Mouse (Mus musculus): ENCODE results near the gene Grb14. TPM values are rescaled to one million over a fixed set of nuclear protein-coding genes. Genes with fewer than 3 reads are reported as not detected.

The Grb14 gene
- total RNA-seq (2014; rRNA removed), result 19.9 and 23.4 TPM in 2 replicates
- 29.9 and 40.3 TPM in 2 replicates for polyA plus RNA-seq (2015; fragmentation: Nextera tagmentation; extraction: Ambion mirVana)

DNA sequence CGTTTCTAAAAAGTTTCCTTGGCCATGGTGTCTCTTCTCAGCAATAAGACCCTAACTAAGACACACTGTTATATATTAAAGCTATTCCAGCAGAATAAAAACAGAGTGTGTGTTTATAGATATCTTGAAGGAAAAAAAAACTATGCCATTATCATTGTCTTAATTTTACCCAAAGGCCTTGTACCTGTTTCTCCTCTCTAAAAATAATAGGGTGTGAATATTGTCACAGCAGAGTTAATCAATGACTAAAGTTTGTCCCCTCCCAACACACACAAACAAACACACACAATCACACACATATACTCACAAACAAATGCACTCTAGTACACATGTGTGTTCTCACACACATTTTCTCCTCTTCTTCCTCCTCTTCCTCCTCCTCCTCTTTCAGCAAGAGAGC is at the start of gene Grb14:
Gene Grb14, minus strand, starts transcription at position 101 of the 400 bp plus-strand sequence.
- Histone ChIP-seq H3K27ac (ENCODE audit: low read depth, low read length) (no peak within 1 kb of the TSS), H3K4me1 (ENCODE audit: insufficient read depth) (no peaks in the 10 kb centered on the region), H3K9ac (no peak within 1 kb of the TSS), H3K36me3 (ENCODE audit: insufficient read depth) (no peaks in the 10 kb centered on the region), H3K4me3 (ENCODE audit: low read depth, low read length) (no peak within 1 kb of the TSS), H3K4me2 (ENCODE audit: low read depth) (no peak within 1 kb of the TSS), H3K9me3 (ENCODE audit: low read length) (no peaks in the 10 kb centered on the region), H3K27me3 (ENCODE audit: insufficient read depth, low read length) (no peaks in the 10 kb centered on the region)
- WGBS, result 88% methylated on average over 1 of the region's 1 CpGs
- TF ChIP-seq CTCF (IDR thresholded peaks at IDR 0.05; ENCODE audit: low read depth), result no peak
- ATAC-seq (no peak), DNase-seq (no peak)

DNA sequence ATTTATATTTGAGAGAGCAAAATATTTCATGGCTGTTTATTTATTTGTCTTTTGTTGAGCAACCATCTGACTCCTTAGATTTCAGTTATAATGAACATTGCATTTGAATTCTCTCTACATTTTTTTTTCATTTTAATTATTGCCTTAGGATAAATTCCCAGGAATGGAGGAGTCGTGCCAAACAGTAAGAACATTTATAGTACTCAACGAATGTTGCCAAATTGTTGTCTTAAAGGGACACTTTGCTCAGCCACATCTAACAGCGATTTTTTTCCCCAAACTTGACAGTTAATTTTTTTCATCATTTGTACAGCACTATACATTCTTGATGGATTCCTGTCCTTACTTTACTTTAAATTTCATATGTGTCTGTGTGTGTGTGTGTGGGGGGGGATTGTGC is 47.4 kb upstream of the Grb14 start:
- DNase-seq (no peak), ATAC-seq (no peak)
- Histone ChIP-seq H3K4me2 (ENCODE audit: low read depth) (no peak overlapping the region), H3K9ac (no peak overlapping the region), H3K4me3 (ENCODE audit: low read depth, low read length) (no peak overlapping the region), H3K9me3 (ENCODE audit: low read length) (no peaks in the 10 kb centered on the region), H3K36me3 (ENCODE audit: insufficient read depth) (no peaks in the 10 kb centered on the region), H3K4me1 (ENCODE audit: insufficient read depth) (no peaks in the 10 kb centered on the region), H3K27ac (ENCODE audit: low read depth, low read length) (no peak overlapping the region), H3K27me3 (ENCODE audit: insufficient read depth, low read length) (no peaks in the 10 kb centered on the region)
- 50% methylated on average over 3 of the region's 3 CpGs for WGBS
- TF ChIP-seq CTCF (IDR thresholded peaks at IDR 0.05; ENCODE audit: low read depth), result no peak

DNA sequence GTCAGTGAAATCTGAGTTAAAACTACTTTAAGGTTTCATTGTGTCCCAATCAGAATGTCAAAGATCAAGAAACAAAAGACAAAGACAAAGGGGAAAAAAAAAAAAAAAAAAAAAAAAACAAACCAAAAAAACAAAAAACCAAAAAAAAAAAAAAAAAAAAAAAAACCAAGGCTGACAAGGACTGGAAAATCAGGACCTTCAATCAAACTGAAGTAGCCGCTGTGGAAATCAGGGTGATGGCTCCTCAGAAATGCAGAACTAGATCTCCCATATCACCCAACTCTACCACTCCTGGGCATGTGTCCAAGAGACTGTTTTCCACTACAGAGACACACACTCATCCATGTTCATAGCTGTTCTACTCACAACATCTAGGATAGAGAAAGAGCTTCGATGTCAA is 29.0 kb upstream of the Grb14 start:
- Histone ChIP-seq H3K9me3 (ENCODE audit: low read length) (no peaks in the 10 kb centered on the region), H3K36me3 (ENCODE audit: insufficient read depth) (no peaks in the 10 kb centered on the region), H3K27ac (ENCODE audit: low read depth, low read length) (no peak overlapping the region), H3K4me3 (ENCODE audit: low read depth, low read length) (no peak overlapping the region), H3K27me3 (ENCODE audit: insufficient read depth, low read length) (no peaks in the 10 kb centered on the region), H3K9ac (no peak overlapping the region), H3K4me2 (ENCODE audit: low read depth) (no peak overlapping the region), H3K4me1 (ENCODE audit: insufficient read depth) (no peaks in the 10 kb centered on the region)
- ATAC-seq (no peak), DNase-seq (no peak)
- WGBS, result 96% methylated on average over 2 of the region's 2 CpGs
- TF ChIP-seq CTCF (IDR thresholded peaks at IDR 0.05; ENCODE audit: low read depth), result no peak

DNA sequence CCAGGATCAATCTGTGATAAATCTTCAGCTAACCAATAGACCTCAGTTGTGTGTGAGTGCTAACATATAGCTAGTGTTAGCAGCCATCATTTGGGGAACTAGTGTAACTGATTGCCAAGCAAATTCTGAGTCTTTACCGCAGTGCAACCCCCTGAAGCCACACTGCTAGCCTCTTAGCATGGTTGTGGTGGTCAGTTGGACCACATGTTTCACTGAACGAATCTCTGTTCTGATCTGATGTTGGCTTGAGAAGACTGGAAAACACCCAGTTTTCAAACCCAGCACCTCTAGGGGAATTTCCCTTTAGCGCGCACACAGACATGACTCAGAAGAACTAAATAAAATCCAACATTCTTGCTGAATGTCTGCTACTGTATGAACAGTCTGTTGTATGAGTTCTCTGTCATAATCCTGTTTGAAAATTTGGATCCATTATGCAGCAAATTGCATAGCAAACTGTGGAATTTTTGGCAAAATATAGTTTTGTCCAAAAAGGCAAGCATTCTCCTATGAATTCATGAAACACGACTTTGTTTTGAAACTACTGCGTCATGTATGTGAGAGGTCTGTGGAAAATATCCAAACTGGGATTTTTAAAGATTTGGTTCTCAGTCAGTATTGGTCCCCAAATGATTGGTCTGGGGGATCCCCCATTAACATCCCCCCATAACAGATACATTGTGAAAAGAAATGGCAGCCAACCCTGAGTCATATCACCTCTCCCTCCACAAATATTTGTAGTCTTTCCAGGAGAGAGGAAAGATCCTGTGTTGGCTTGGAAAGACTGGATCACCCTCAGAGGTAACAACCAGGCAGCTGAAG is 27.6 kb upstream of the Grb14 start:
- H3K27me3 ChIP-seq (ENCODE audit: insufficient read depth, low read length), result no peaks in the 10 kb centered on the region
- H3K4me1 ChIP-seq (ENCODE audit: insufficient read depth), result no peaks in the 10 kb centered on the region
- TF ChIP-seq CTCF (IDR thresholded peaks at IDR 0.05; ENCODE audit: low read depth), result no peak
- no peak for DNase-seq
- no peaks in the 10 kb centered on the region for H3K36me3 ChIP-seq (ENCODE audit: insufficient read depth)
- no peak overlapping the region for H3K4me3 ChIP-seq (ENCODE audit: low read depth, low read length)
- WGBS, result 83% methylated on average over 6 of the region's 6 CpGs
- no peaks in the 10 kb centered on the region for H3K9me3 ChIP-seq (ENCODE audit: low read length)
- ATAC-seq, result no peak
- no peak overlapping the region for H3K4me2 ChIP-seq (ENCODE audit: low read depth)
- no peak overlapping the region for H3K27ac ChIP-seq (ENCODE audit: low read depth, low read length)
- no peak overlapping the region for H3K9ac ChIP-seq

DNA sequence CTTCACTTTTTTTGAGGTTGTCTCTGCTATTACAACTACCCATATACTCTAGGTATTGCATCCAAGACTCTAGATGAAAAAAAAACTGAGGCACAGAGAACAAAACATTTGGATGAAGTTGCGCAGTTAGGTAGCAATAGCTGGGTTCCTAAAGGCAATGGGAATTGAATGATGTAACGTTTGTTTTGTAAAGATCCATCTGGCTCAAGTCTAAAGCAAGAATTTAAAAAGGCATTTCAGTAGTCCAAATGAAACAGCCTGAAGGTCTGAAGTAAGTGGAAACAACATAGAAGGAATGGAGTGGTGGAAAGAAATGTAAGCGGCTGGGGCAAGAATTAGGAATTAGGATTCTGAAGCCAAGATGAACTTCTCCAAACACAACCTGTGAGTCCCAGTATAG is 26.0 kb upstream of the Grb14 start:
- no peak overlapping the region for H3K4me3 ChIP-seq (ENCODE audit: low read depth, low read length)
- no peaks in the 10 kb centered on the region for H3K27me3 ChIP-seq (ENCODE audit: insufficient read depth, low read length)
- no peaks in the 10 kb centered on the region for H3K4me1 ChIP-seq (ENCODE audit: insufficient read depth)
- no peak overlapping the region for H3K4me2 ChIP-seq (ENCODE audit: low read depth)
- H3K9me3 ChIP-seq (ENCODE audit: low read length), result no peaks in the 10 kb centered on the region
- no peaks in the 10 kb centered on the region for H3K36me3 ChIP-seq (ENCODE audit: insufficient read depth)
- ATAC-seq, result no peak
- H3K27ac ChIP-seq (ENCODE audit: low read depth, low read length), result no peak overlapping the region
- H3K9ac ChIP-seq, result no peak overlapping the region
- WGBS, result 75% methylated on average over 3 of the region's 3 CpGs
- no peak for DNase-seq
- no peak for TF ChIP-seq CTCF (IDR thresholded peaks at IDR 0.05; ENCODE audit: low read depth)

DNA sequence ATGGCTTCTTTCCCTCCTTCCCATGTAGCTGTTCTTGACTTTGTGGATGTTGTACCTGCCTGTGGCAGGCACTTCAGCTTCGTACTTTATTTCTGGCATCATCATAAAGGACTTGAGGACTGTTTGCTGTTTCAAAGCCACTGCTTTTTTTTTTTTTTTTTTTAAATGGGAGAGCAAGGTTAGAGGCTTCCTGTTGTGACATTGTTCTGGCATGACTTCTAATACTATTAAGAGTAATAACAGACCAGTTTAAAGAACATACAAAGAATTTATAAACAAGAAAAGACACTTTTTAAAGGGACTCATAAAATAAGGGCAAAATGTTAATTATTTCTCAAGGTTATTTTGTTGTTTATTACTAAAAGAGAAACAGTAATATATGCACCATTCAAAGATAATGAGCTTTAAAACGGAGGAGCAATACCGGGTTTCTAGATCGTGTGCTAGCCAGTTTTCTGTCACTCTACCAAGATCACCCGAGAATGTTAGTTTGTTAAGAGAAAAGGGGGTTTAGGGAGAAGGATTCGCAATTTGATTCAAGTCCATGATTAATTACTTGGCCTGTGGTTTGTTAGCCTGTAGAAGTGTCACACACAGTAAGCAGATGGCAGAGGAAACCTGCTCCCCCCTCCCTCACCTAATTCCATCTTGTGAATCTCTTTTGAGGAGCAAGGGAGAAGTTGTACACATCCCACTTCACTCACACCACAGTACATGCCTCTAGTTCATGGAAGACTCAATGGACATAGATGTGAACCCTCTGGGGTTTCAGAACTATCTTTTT is 23.6 kb upstream of the Grb14 start:
- WGBS, result 25% methylated on average over 6 of the region's 6 CpGs
- ATAC-seq (no peak), DNase-seq (no peak)
- no peak overlapping the region for H3K4me2 ChIP-seq (ENCODE audit: low read depth)
- no peaks in the 10 kb centered on the region for H3K4me1 ChIP-seq (ENCODE audit: insufficient read depth)
- no peaks in the 10 kb centered on the region for H3K27me3 ChIP-seq (ENCODE audit: insufficient read depth, low read length)
- H3K9ac ChIP-seq, result no peak overlapping the region
- H3K27ac ChIP-seq (ENCODE audit: low read depth, low read length), result no peak overlapping the region
- no peaks in the 10 kb centered on the region for H3K36me3 ChIP-seq (ENCODE audit: insufficient read depth)
- TF ChIP-seq CTCF (IDR thresholded peaks at IDR 0.05; ENCODE audit: low read depth), result no peak
- H3K4me3 ChIP-seq (ENCODE audit: low read depth, low read length), result no peak overlapping the region
- H3K9me3 ChIP-seq (ENCODE audit: low read length), result no peaks in the 10 kb centered on the region

DNA sequence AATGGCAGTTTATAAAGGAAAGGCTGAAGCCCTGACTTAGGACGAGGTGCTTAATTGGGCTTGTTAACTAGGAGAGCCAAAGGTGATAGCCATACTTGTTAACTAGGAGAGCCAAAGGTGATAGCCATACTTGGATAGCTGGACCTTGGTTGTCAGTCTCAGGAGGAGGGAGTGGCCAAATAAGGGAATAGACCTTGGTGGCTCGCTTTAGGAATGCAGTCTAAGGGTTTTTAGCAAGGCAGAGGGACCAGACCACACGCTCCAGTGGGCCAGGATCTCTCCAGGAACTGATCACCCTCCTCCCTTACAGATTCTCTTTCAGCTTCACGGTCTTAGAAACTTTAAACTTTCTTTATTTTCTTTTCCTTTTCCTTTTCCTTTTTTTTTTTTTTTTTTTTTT is 13.4 kb upstream of the Grb14 start:
- Histone ChIP-seq H3K4me1 (ENCODE audit: insufficient read depth) (no peaks in the 10 kb centered on the region), H3K9me3 (ENCODE audit: low read length) (no peaks in the 10 kb centered on the region), H3K4me2 (ENCODE audit: low read depth) (no peak overlapping the region), H3K27me3 (ENCODE audit: insufficient read depth, low read length) (no peaks in the 10 kb centered on the region), H3K4me3 (ENCODE audit: low read depth, low read length) (no peak overlapping the region), H3K36me3 (ENCODE audit: insufficient read depth) (no peaks in the 10 kb centered on the region), H3K27ac (ENCODE audit: low read depth, low read length) (no peak overlapping the region), H3K9ac (no peak overlapping the region)
- no peak for ATAC-seq
- TF ChIP-seq CTCF (IDR thresholded peaks at IDR 0.05; ENCODE audit: low read depth), result no peak
- no peak for DNase-seq
- WGBS, result 37% methylated on average over 4 of the region's 4 CpGs
